Mouse (Mus musculus) forebrain, embryonic 16.5 days (tissue): Measurements from ENCODE around the gene Acbd3. TPM values are rescaled to one million over a fixed set of nuclear protein-coding genes. Genes with fewer than 3 reads are reported as not detected.

Source experiments
- ATAC-seq: fragments of 200-750 bp; cut with Nextera tagmentation; 2 replicates; pipeline ENCODE4 v1.8.0; 2017; ENCODE audit warnings: mild to moderate bottlenecking, moderate library complexity
- H3K27ac ChIP-seq: fragments of 300-500 bp; sonication (generic); 2 replicates; pipeline ENCODE4 v1.5.1; 2014; ENCODE audit warnings: low read length, control low read depth
- H3K27me3 ChIP-seq: fragments of 300-500 bp; sonication (generic); replicated peaks from 2 replicates; pipeline ENCODE4 v1.6.1; 2014; ENCODE audit warnings: low read length; ENCODE audit not compliant: control insufficient read depth, insufficient read depth
- H3K36me3 ChIP-seq: fragments of 300-500 bp; sonication (generic); 2 replicates; pipeline ENCODE4 v1.6.1; 2014; ENCODE audit not compliant: control insufficient read depth, insufficient read depth
- H3K4me1 ChIP-seq: fragments of 300-500 bp; sonication (generic); replicated peaks from 2 replicates; pipeline ENCODE4 v1.6.1; 2014; ENCODE audit warnings: low read length; ENCODE audit not compliant: control insufficient read depth, insufficient read depth
- H3K4me2 ChIP-seq: fragments of 300-500 bp; sonication (generic); 2 replicates; pipeline ENCODE4 v1.6.1; 2014; ENCODE audit warnings: mild to moderate bottlenecking, low read length, control low read depth
- H3K4me3 ChIP-seq: fragments of 300-500 bp; sonication (generic); replicated peaks from 2 replicates; pipeline ENCODE4 v1.5.1; 2014; ENCODE audit warnings: mild to moderate bottlenecking, low read length, control low read depth
- H3K9ac ChIP-seq: fragments of 300-500 bp; sonication (generic); replicated peaks from 2 replicates; pipeline ENCODE4 v1.6.1; 2014; ENCODE audit warnings: low read depth, low read length, control low read depth
- H3K9me3 ChIP-seq: fragments of 300-500 bp; sonication (generic); 2 replicates; pipeline ENCODE4 v1.6.1; 2016; ENCODE audit warnings: low read length; ENCODE audit not compliant: control insufficient read depth
- WGBS: fragments of 180-500 bp; shearing (Covaris S2); extraction: QIAGEN DNeasy Blood & Tissue Kit; methylation state at CpG from one replicate; pipeline ENCODE4 v1.1.7; 2014; 5-methylcytosine and 5-hydroxymethylcytosine counted together
- polyA plus RNA-seq: library from polyadenylated mRNA; unstranded; fragments of >200 nt; fragmentation: Nextera tagmentation; extraction: Ambion mirVana; gene quantifications from 2 replicates; pipeline ENCODE4 v1.2.1, GENCODE M21; 2015

Acbd3 gene
- polyA plus RNA-seq, 1 experiment from 2014 or later, result 23.5 TPM

DNA sequence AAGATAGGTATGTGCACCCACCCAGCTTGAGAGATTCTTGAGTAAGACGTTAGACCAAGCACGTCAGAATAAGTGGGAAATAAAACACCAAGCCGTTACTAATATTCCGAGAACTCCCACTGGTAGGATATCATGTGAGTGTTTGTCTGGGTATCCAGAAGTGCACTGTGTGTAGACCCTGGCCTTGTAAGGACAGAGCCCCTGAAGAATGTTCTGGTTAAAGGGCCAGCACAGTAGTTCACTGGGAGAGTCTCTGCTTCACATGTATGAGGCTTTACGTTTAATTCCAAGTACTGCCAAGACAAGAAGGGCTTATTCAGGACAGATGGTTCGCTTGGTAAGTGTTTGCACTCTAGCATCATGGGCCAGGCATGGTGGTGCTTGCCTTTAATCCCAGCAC is 6.4 kb upstream of the Acbd3 start:
- Histone ChIP-seq H3K4me1 (no peaks in the 10 kb centered on the region), H3K9ac (no peak overlapping the region), H3K4me3 (no peak overlapping the region), H3K27me3 (no peaks in the 10 kb centered on the region), H3K27ac (no peak overlapping the region), H3K4me2 (no peak overlapping the region), H3K9me3 (no peaks in the 10 kb centered on the region), H3K36me3 (no peaks in the 10 kb centered on the region)
- WGBS, result 85% methylated on average over 6 of the region's 6 CpGs
- ATAC-seq, result no peak

DNA sequence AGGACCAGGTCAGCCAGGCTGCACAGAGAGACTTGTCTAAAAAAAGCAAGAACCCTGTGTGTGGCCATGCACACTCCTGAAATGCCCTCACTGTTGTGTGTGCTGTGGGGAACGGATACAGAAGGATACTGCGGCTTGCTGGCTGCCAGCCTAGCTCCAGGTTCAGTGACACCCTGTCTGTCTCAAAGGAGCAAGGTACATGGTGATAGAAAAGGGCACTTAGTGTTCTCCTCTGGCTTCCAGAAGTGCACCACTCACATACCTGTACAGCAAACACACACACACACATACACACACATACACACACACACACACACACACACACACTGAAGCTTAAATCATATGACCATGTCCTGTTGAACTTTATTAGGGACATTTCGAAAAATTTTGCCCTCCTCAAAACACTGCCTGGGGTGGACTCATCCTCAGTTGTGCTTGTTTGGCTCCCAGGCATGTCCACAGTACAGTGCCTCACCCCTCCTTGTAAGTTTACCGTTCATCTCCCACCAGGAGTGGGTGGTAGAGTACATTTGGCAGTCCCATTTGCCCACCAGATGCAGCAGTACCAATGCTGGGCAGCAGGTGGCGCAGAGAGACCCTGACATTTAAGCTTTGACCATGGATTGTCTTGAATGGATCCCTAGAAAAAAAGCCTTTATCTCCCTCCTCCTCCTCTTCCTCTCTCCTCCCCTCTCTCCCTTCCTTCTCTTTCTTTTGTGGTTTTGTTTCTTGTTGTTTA is 5.7 kb upstream of the Acbd3 start:
- no peaks in the 10 kb centered on the region for H3K27me3 ChIP-seq
- WGBS, result 42% methylated on average over 5 of the region's 5 CpGs
- H3K9me3 ChIP-seq, result no peaks in the 10 kb centered on the region
- no peaks in the 10 kb centered on the region for H3K36me3 ChIP-seq
- no peak overlapping the region for H3K4me2 ChIP-seq
- no peak overlapping the region for H3K9ac ChIP-seq
- peaks cover 3% of the 10 kb centered on the region for H3K4me1 ChIP-seq
- H3K4me3 ChIP-seq, result no peak overlapping the region
- H3K27ac ChIP-seq, result no peak overlapping the region
- ATAC-seq, result no peak

DNA sequence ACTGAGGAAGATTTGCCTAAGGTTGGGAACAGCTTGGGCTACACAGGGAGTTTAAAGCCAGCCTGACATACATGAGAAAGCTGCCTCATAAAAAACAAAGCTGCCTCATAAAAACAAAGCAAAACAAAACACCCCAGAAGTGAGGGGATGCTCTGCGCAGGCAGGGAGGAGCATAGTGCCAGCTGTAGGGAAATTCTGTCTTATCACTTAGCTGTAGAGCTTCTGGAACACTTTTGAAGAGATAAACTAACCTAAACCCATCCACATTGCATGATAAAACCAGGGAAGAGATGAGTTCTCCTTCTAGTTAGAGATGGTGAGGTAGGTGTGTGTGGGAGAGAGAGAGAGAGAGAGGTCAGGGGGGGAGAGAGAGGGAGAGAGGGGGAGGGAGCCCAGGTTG is 3.2 kb upstream of the Acbd3 start:
- no peaks in the 10 kb centered on the region for H3K36me3 ChIP-seq
- H3K9me3 ChIP-seq, result no peaks in the 10 kb centered on the region
- H3K9ac ChIP-seq, result no peak overlapping the region
- no peak for ATAC-seq
- 62% methylated on average over 1 of the region's 1 CpGs for WGBS
- H3K4me1 ChIP-seq, result peaks cover 16% of the 10 kb centered on the region
- no peaks in the 10 kb centered on the region for H3K27me3 ChIP-seq
- H3K27ac ChIP-seq, result no peak overlapping the region
- H3K4me3 ChIP-seq, result no peak overlapping the region
- H3K4me2 ChIP-seq, result no peak overlapping the region

DNA sequence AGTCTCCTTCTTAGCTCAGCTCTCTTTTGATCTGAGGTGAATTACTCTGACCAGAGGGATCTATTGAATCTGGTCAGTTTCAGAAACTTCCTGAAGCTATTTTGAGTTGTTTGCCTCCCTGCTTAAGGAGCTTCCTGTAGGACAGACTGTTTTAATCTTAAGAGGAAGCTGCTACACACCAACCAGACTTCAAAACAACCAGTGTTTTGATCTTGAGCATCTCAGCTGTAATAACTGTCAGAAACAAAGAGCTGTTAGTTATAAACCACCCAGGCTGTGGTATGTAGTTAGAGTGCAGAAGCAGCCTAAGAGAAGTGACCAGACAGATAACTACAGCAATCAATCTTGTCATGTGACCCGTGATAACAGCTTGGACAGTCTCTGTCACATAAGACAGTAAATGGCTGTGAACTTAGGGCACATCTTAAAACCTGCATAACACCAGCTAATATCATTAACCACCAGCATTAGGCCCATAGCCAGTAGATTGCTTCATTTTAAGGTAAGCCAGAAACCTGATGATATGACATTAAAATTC is 2.1 kb upstream of the Acbd3 start:
- no peaks in the 10 kb centered on the region for H3K9me3 ChIP-seq
- no peak for ATAC-seq
- no peak overlapping the region for H3K4me2 ChIP-seq
- no peak overlapping the region for H3K4me3 ChIP-seq
- peaks cover 21% of the 10 kb centered on the region for H3K4me1 ChIP-seq
- no peak overlapping the region for H3K27ac ChIP-seq
- no peak overlapping the region for H3K9ac ChIP-seq
- H3K36me3 ChIP-seq, result no peaks in the 10 kb centered on the region
- no peaks in the 10 kb centered on the region for H3K27me3 ChIP-seq
- 67% methylated on average over 1 of the region's 1 CpGs for WGBS

DNA sequence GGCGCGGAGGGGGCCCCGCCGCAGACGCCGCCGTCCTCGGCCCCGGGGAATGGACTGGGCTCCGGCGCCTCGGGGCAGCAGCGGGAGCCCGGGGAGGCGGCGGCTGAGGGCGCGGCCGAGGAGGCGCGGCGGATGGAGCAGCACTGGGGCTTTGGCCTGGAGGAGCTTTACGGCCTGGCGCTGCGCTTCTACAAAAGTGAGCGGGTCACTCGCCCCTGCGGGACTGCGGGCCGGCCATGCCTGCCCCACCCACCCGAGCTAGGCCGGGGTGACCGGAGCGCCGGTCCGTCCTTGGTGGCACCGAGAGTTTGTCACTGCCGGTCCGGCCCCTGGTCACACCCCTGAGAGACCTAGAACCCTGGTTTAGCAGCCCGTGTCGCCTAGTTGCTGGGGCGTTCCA is 340 bp downstream of the Acbd3 start:
- H3K4me1 ChIP-seq, result peaks cover 21% of the 10 kb centered on the region
- under 1% methylated on average over 40 of the region's 42 CpGs for WGBS
- no peaks in the 10 kb centered on the region for H3K36me3 ChIP-seq
- no peak; the same call in 1 of the 2 replicates for ATAC-seq
- H3K4me3 ChIP-seq, result peak overlapping the region; percentile 82
- H3K9ac ChIP-seq, result peak overlapping the region; percentile 72
- peak overlapping the region; percentile 74 for H3K27ac ChIP-seq
- H3K9me3 ChIP-seq, result no peaks in the 10 kb centered on the region
- H3K27me3 ChIP-seq, result no peaks in the 10 kb centered on the region
- peak overlapping the region; percentile 68 for H3K4me2 ChIP-seq

DNA sequence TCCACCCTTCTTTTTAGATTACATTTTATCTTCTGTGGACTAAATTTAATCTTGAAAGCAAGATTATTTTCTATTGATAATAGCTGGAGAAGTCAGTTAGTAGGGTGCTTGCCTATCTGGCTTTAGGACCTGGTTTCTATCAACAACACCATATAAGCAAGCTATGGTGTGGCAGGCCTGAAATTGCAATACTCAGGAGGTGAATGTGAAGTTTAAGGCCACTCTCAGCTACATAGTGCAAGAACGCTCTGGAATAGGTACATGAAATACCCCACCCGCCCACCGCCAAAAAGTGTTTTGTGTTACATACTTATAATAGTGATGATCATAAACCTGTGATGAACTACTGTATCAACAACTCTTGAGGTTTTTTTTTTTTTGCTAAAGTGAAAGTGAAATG is 3.4 kb downstream of the Acbd3 start:
- H3K4me2 ChIP-seq, result no peak overlapping the region
- ATAC-seq, result no peak
- 97% methylated on average over 3 of the region's 3 CpGs for WGBS
- no peak overlapping the region for H3K9ac ChIP-seq
- no peak overlapping the region for H3K27ac ChIP-seq
- H3K9me3 ChIP-seq, result no peaks in the 10 kb centered on the region
- H3K27me3 ChIP-seq, result no peaks in the 10 kb centered on the region
- peaks cover under 1% of the 10 kb centered on the region; the same call in 1 of the 2 replicates for H3K36me3 ChIP-seq
- peaks cover 21% of the 10 kb centered on the region for H3K4me1 ChIP-seq
- H3K4me3 ChIP-seq, result no peak overlapping the region

DNA sequence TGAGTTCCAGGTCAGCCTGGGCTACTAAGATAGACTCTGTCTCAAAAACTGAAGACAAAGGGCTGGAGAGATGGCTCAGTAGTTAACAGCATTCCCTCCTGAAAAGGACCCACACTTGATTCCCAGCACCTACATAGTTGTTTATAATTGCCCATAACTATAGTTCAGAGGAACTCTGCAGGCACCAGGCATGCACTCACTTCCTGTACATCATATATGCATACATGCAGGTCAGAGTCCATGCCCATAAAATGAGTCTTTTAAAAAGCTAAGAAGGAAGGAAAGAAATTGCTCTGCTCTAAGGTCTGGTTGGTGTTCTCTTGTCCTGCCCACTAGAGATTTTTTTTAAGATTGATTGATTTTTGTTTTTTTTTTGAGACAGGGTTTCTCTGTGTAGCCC is 22.0 kb downstream of the Acbd3 start:
- Histone ChIP-seq H3K27ac (no peak overlapping the region), H3K9me3 (no peaks in the 10 kb centered on the region), H3K4me1 (no peaks in the 10 kb centered on the region), H3K27me3 (no peaks in the 10 kb centered on the region), H3K4me3 (no peak overlapping the region), H3K4me2 (no peak overlapping the region), H3K9ac (no peak overlapping the region), H3K36me3 (peaks cover 42% of the 10 kb centered on the region)
- ATAC-seq, result no peak

DNA sequence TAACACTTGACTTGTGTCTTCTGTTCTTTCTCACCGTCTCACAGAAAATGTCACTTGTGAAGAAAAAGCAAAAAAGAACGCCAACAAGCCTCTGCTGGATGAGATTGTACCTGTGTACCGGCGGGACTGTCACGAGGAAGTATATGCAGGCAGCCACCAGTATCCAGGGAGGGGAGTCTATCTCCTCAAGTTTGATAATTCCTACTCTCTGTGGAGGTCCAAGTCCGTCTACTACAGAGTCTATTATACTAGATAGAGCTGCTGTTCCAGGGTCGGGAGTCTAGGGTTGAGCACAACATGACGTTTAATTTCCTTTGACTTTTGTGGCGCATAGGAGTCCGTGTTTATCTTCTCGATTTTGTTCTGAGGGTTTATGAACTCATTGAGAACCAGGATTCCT is 26.3 kb downstream of the Acbd3 start:
- WGBS, result 93% methylated on average over 11 of the region's 11 CpGs
- Histone ChIP-seq H3K4me3 (no peak overlapping the region), H3K9me3 (no peaks in the 10 kb centered on the region), H3K27me3 (no peaks in the 10 kb centered on the region), H3K27ac (no peak overlapping the region), H3K36me3 (peaks cover 21% of the 10 kb centered on the region), H3K9ac (no peak overlapping the region), H3K4me1 (no peaks in the 10 kb centered on the region), H3K4me2 (no peak overlapping the region)
- ATAC-seq, result no peak

DNA sequence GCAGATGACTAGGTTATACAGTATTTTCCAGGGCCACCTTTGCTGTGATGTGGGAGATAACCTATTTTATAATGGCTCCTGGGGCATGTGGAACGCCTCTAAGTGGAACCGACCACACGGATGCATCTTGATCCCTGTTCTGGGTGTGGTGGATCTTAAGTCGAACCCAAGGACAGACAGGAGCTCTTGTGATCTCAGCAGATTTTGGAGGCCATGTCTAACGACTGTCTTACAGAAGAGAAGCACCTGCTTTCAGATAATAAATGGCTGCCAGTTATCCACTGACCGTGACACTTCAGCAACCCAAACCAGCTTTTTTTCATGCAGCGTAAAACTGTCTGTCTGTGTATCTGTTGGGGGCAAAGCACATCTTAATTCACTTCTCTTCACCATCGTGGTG is 28.5 kb downstream of the Acbd3 start:
- ATAC-seq, result no peak
- no peak overlapping the region for H3K4me2 ChIP-seq
- H3K36me3 ChIP-seq, result peaks cover 14% of the 10 kb centered on the region; the same call in 1 of the 2 replicates
- H3K27ac ChIP-seq, result no peak overlapping the region
- no peaks in the 10 kb centered on the region for H3K4me1 ChIP-seq
- no peak overlapping the region for H3K9ac ChIP-seq
- no peak overlapping the region for H3K4me3 ChIP-seq
- WGBS, result 93% methylated on average over 8 of the region's 8 CpGs
- no peaks in the 10 kb centered on the region for H3K27me3 ChIP-seq
- no peaks in the 10 kb centered on the region for H3K9me3 ChIP-seq
